Mouse (Mus musculus) gastrocnemius, adult 8-10 months (tissue): ENCODE measurements around the gene Atp2b4. TPM values are rescaled to one million over a fixed set of nuclear protein-coding genes. Genes with fewer than 3 reads are reported as not detected.
A peak's percentile ranks its signal among the peaks of the same experiment; 100 is the strongest.

Source experiments
- DNase-seq, 2 experiments: peaks; one replicate each; pipeline ENCODE4 v3.0.0; 2022; ENCODE audit warnings: low spot score in 2 of 2
- total RNA-seq, 4 experiments: library from RNA; stranded (reverse); gene quantifications; 2 replicates each; pipeline ENCODE4 v1.2.4; 2022

The Atp2b4 gene
- total RNA-seq, 4 experiments from 2014 or later = 6.1 to 8.8 (median 6.6) TPM

DNA sequence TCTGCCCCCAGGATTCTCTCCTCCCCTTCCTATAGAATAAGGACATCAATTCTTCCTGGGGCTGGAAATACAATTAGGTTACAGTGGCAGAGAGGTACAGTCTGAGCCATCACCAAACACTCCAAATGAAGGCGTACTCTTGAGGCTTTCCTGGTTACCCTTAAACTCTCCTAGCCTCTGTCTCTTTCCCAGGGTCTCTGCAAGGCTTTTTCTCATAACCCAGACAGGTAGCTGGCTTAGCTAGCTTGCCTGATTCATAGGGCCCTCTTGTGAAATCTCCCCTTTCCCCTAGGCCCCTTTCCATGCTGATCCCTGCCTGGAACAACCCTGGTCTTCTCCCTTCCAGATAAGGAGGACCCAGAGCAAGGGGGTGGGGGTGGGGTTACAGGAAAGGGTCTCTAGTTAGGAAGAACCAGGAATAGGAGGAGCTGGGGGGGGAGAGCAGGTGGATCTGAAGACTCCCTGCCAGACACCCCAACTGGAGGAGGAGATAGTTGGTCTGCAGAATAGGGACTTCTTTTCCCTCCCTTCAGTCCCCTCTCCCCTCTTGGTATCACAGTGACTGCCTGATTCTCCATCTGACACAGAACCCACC is 1.9 kb downstream of the Atp2b4 start:
- no peak for DNase-seq

DNA sequence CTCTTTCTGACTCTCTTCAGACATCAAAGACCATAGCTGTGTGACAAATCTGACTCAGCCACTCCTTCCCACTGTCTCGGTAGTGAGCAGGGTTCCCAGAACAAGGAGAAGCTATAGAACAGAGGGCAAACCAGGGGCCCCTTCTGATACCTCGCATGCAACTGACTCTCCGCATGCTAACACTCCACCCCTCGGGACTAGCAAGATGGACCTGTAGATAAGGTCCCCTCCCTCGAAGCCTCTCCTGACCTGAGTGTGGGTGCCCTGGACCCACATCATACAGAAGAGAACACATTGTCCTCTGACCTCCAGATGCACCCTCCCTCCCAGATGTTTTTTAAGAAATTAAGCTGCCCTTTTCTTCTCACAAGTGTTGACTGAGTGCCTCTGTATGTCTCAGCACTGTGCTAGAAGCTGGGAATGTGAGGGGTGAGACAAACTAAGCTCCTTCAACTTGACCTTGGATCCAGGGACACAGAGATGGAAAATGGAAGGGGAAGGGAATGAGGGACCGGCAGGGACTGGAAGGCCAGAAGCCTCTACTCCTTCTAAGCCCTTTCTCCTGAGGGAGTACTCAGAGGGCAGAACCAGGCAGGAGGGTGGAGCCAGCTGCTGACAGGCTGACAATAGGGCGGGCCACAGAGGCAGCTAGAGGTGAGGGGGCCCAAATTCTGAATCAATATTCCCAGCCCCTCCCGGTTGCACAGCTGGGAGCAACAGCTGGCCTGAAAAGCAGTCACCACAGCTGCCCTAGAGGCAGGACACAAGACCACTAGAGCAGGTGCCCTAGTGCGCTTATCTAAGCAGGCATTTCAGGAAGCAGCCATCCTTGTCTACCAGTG is 2.6 kb downstream of the Atp2b4 start:
- DNase-seq = no peak

DNA sequence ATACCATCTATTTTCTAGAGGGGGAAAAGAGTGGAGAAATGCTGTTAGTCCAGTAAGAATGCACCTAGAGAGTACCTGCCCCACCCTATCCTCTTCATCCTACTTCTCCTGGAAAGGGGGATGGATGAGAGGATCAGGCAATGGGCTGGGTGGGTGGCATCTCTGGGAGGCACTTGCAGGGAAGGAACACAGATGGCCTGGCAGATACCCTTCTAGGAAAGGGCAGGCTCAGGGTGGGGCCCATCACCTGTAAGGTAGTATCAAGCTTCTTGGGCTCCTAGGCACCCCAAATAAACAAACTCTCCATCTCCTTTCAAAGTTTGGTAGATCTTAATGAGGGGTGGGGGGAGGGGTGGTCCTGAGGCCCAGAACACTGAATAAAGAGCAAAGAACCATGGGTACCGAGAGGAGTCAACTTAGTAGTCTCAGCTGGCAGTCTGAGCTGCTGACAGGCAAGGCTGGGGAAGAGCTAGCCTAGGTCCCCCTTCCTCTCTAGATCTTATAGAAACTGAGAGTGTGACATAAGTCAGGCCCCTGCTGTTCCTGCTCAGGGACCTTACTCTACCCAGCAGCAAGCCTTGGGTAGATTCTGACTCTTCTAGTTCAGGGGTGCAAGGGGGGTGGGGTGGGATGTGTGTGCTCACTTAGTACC is 3.4 kb downstream of the Atp2b4 start:
- no peak for DNase-seq

DNA sequence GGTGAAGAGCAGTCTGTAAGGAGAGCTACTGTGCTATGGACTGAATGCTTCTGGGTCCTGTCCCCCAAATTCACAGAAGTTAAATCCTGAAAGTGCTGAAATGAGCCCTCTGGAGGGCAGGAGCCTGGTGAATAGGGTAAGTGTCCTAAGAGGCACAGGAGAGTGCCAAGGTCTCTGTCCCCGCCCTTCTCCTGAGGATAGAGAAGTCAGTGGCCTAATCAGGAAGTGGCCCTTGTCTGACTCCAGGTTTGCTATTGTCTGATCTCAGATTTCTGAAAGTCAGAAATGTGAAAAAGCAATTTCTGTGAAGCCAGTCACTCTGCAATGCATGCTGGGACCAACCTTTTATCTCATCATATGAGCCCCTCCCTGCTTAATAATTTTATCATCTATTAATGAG is 7.2 kb downstream of the Atp2b4 start:
- no peak for DNase-seq

- DNase-seq = no peak
These were observed 10.8 kb downstream of the Atp2b4 start for GRCm38 (mm10) chr1:133790011-133790410.

GRCm38 (mm10) chr1:133788864-133789263 is 12.0 kb downstream of the Atp2b4 start:
- DNase-seq = no peak

DNA sequence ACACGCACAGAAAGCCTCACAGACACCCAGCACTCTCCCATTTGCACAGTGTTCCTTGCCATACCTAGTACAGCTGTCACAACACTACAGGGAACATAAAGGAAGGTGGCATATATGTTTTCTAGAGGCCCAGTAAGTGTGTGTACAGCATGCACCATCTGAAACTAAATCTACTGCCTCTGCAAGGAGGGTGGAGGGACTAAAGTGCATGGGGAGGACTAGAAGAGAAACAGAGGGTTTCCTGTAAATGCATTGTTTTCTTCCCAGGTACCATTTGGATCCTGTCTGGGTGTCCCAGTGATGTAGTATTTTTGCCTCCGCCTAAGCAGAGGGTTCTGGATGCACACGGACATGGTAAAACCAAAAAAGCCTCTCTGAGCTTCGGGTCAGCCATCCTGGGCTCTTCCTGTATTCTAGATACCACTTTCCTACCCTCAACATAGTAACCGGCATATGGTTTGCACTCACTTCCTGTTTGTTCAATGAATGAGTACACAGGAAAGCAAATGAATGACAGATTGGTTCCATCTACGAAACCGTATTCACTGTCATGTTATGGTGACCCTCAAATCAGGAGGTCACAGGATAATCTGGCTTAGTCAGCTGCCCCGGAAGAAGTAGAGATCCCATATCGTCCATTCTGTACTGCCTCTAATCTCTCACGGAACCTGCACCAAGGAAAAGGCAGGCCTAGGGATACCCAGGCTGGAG is 13.2 kb downstream of the Atp2b4 start:
- no peak for DNase-seq

DNA sequence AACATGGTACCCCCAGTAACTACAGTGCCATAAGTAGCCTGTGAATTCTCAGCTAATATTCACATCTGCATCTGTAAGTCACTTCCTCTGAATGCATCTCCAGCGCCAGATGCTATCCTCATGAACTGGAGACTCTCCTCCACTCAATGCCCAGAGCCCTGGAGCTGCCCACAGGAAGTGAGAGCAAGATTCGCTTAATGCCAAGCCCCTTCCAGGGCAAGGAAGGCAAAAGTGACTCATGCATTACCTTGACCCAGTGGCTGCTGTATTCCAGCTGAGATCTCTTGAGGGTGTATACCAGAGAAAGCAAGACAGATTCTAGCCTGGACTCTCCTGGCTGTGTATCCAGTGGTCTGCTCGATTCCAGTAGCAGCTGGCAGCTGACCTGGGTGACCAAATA is 16.2 kb downstream of the Atp2b4 start:
- DNase-seq = no peak

DNA sequence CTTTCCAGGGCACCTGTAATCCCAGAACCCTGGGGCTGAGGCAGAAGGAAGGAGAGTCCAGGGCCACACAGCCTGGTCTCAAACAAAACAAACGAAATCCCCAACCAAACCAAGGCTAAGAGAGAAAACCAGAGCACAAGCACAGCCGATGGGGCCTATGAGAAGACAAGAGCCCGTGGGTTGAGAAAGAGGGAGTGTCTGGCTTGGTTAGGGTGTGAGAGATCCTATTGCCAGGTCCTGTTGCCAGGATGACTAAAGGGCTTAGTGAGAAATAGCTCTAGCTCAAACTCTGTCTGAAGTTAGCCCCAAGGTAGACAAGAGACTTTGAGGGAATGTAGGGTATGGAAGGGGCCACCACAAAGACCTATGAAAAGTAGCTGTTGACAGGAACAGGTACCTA is 19.3 kb downstream of the Atp2b4 start:
- DNase-seq = no peak

DNA sequence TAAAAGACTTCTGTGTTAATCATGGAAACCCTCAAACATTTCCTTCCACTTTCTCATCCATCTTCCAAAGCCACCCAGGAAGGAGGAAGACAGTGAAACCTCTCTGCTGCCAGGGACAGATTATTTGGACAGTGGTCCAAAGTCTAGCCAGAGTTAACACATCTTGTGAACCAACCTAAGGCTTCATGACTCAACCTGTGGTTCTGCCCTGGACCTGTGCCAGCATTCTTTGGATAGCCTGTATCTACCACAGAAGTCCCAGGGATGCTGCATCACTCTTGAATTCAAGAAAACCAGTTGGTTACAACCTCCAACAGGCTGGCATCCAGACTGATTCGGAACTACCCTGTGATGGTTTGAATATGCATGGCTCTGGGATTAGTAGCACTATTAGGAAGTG is 21.8 kb downstream of the Atp2b4 start:
- DNase-seq = no peak

DNA sequence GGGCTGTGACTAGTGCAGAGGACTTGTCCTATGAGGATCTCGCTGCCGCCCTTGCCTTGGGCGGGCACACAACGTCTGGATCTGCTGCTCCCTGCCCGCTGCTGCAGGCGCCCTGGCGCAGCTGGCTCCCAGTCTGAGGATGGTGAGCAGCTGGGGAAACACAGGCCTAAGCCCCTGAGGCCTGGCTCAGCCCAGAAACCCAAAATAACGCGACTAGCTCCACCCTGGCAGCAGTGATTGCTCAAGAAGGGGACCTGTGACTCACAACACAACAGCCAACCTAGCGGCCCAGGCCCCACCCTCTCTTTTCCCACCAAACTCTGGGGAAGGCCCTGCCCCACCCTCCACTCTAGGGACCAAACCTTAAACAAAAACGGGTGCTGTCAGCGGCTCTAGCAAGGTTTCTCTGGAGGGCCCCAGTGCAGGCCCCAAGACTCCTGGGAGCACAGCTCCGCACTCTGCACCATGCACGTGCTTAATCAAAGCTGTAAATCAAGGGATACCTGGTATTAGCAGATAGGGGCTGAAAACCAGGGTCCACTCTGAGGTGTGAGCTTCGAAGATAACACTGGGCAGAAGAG is 23.1 kb downstream of the Atp2b4 start:
- DNase-seq = peak in 1 of 2 experiments; percentile 30

DNA sequence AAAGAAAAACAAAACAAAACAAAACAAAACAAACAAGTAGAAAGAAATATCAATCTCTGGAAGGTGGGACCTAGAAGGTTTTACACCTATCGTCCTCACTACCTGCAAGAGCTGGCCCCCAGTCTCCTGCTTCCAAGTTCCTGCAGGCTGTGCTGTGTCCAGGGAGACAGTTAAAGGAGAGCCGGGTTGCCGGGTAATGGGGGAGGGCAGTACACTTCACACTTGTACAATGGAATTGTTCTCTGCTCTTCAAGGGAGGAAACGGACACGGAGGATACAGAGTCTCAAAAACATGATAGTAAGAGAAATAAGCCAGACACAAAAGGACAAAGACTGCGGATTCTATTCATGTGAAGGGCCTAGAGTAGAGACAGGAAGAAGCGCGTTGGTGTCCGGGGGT is 28.3 kb downstream of the Atp2b4 start:
- no peak for DNase-seq

- DNase-seq = no peak
These were observed 28.9 kb downstream of the Atp2b4 start for GRCm38 (mm10) chr1:133771831-133772399.

GRCm38 (mm10) chr1:133767994-133768393 is 32.8 kb downstream of the Atp2b4 start:
- no peak for DNase-seq

- no peak for DNase-seq
These were observed 33.8 kb downstream of the Atp2b4 start for GRCm38 (mm10) chr1:133766901-133767529.

DNA sequence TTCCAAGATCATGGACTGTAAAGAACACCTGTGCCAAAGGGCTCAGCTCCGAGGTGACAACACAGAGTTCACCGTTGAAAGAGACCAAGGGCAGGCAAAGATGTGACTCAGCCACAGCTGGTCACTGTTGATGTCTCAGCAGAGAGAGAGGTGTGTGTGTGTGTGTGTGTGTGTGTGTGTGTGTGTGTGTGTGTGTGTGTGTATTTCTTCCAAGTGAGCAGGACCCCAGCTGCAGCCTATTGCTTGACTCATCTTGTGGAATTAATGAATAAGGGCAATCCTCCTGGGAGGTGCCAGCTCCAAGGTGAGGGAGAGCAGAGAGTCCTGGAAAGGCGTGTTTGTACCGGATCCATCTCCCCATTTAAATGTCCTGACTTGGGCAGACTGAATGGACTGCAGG is 35.5 kb downstream of the Atp2b4 start:
- DNase-seq = no peak

DNA sequence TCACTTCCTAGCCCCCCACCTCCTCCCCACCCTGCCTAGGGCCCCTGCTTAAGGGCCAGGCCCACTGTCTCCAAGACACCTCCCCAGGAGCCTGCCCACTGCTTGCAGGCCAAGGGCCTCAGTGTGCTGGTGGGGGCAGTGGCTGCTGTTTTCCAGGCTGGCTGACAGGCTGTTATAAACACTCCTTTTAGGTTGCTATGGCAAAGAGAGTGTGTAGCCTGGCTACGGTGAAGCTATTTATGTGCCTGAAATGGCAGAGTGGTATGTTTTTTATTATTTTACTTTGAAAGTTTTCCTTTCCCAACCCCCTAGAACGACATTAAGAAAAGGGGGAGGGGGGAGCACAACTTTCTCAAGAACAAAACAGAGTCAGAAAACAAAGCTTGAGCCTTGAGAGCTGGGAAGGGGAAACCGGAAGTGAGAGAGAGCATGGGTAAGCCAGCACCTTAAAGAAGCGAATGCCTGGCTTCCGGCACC is 37.9 kb downstream of the Atp2b4 start:
- no peak for DNase-seq

DNA sequence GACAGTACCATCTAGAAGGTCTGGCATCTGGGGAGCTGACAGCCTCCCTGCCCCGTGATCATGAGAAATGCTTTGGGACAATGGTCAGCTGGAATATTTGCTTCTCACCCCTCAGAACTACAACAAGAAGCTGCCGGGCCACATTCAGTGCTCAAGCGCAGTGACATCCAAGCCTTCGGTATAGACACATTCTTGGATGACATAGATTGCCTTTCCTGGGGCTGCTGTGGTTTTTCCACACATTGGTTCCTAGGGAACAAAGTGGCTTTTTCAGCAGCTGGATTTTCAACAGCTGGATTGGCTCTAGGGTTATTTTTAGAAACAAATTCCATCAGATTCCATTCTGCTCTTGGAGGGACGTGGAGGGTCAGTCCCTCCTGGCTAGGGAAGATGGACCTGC is 39.6 kb downstream of the Atp2b4 start:
- no peak for DNase-seq

DNA sequence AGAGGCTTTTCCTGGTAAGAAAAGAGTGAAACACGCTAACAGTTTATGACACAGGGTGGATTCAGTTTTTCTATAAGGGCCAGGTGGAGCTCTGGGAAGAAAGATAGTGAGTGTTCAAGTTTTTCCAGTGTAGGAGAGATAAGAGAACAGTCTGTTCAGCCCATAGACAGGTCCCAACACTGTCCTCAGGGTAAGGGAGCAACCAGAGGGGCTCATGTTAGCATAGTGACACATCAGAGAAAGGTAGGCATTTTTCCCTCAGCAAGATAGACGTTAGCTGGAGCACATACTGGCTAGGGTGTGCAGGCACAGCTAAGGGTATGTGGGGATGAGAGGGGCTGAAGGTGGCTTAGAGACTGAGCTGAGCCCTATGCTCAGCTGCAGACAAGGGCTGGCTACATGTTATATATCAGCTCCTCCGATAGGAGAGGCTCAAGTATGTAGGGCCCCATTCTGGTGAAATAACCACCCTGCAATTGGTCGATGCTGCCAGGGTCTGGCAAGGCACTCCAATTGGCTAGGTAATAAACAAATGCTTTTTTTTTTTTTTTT is 46.4 kb downstream of the Atp2b4 start:
- no peak for DNase-seq

- DNase-seq = no peak
These were observed 47.5 kb downstream of the Atp2b4 start for GRCm38 (mm10) chr1:133753325-133753724.
